Mouse (Mus musculus) liver, postnatal 0 days (tissue): ENCODE measurements at regions not wholly inside any gene's neighbourhood (a gene's known extent, or its start where the extent isn't known, plus 50 kb on each side); places are given as distances from the start of the nearest gene placed in this dataset.

Experiments used
- CTCF ChIP-seq: sonication (generic); IDR thresholded peaks from 2 replicates; pipeline ENCODE4 v1.5.1; 2016; ENCODE audit warnings: antibody characterized with exemption, low read depth
- EP300 ChIP-seq: IDR thresholded peaks from 2 replicates; pipeline ENCODE4 v1.6.1; 2016; ENCODE audit warnings: antibody characterized with exemption, low read depth, mild to moderate bottlenecking

DNA sequence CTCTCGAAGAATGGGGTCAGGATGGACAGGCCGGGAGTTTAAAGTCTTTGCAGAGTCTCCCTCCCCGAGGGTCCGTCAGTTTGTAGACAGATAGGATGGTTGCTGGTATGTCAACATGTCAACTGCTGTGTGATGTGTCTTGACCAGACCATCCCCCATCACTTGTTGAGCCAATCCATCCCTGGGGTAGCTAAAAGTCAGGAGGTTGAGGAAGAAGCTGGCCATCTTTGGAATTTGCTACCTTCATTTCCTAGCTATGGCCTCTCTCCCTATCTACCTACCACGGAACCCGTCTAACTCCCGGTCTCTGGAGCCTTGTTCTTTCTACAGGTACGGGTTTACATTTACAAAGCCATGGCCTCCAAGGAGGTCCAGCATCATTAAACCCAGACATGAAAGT is 128.0 kb upstream of the Six2 start:
- TF ChIP-seq EP300 (no peak), CTCF (no peak)
